Mouse (Mus musculus) heart, embryonic 13.5 days (tissue): ENCODE data around the gene Timmdc1. TPM values are rescaled to one million over a fixed set of nuclear protein-coding genes. Genes with fewer than 3 reads are reported as not detected.

Experiments used
- ATAC-seq: fragments of 200-750 bp; cut with Nextera tagmentation; 2 replicates; pipeline ENCODE4 v1.8.0; 2017; ENCODE audit warnings: moderate TSS enrichment; ENCODE audit not compliant: insufficient number of reproducible peaks, low FRiP score, low TSS enrichment; ENCODE audit errors: extremely low read depth
- H3K27ac ChIP-seq: fragments of 300-500 bp; sonication (generic); replicated peaks from 2 replicates; pipeline ENCODE4 v1.5.1; 2015; ENCODE audit warnings: moderate library complexity, mild to moderate bottlenecking, inconsistent platforms
- H3K27me3 ChIP-seq: fragments of 300-500 bp; sonication (generic); replicated peaks from 2 replicates; pipeline ENCODE4 v1.6.1; 2015; ENCODE audit warnings: mild to moderate bottlenecking, inconsistent platforms
- H3K36me3 ChIP-seq: fragments of 300-500 bp; sonication (generic); 2 replicates; pipeline ENCODE4 v1.6.1; 2015; ENCODE audit warnings: mild to moderate bottlenecking, inconsistent platforms
- H3K4me1 ChIP-seq: fragments of 300-500 bp; sonication (generic); 2 replicates; pipeline ENCODE4 v1.6.1; 2015; ENCODE audit warnings: inconsistent platforms
- H3K4me2 ChIP-seq: fragments of 300-500 bp; sonication (generic); 2 replicates; pipeline ENCODE4 v1.6.1; 2015; ENCODE audit warnings: inconsistent platforms, mild to moderate bottlenecking, moderate library complexity
- H3K4me3 ChIP-seq: fragments of 300-500 bp; sonication (generic); 2 replicates; pipeline ENCODE4 v1.5.1; 2015; ENCODE audit warnings: moderate library complexity, mild to moderate bottlenecking, inconsistent platforms
- H3K9ac ChIP-seq: fragments of 300-500 bp; sonication (generic); 2 replicates; pipeline ENCODE4 v1.6.1; 2015; ENCODE audit warnings: inconsistent platforms, mild to moderate bottlenecking, moderate library complexity
- H3K9me3 ChIP-seq: fragments of 300-500 bp; sonication (generic); 2 replicates; pipeline ENCODE4 v1.6.1; 2016; ENCODE audit warnings: inconsistent platforms
- WGBS: fragments of 180-500 bp; shearing (Covaris S2); methylation state at CpG from one replicate; pipeline ENCODE4 v1.1.7; 2015; ENCODE audit warnings: mixed read lengths; 5-methylcytosine and 5-hydroxymethylcytosine counted together
- polyA plus RNA-seq: library from polyadenylated mRNA; unstranded; fragments of >200 nt; fragmentation: Nextera tagmentation; extraction: Ambion mirVana; gene quantifications from 2 replicates; pipeline ENCODE4 v1.2.1, GENCODE M21; 2015

Gene Timmdc1
- polyA plus RNA-seq, 1 experiment from 2014 or later: 29.7 TPM

- Histone ChIP-seq H3K27ac (no peak overlapping the region), H3K9me3 (no peaks in the 10 kb centered on the region), H3K36me3 (peaks cover 74% of the 10 kb centered on the region), H3K4me1 (peaks cover 19% of the 10 kb centered on the region), H3K4me3 (no peak overlapping the region), H3K27me3 (no peaks in the 10 kb centered on the region), H3K4me2 (no peak overlapping the region), H3K9ac (no peak overlapping the region)
- no peak for ATAC-seq
- 92% methylated on average over 12 of the region's 12 CpGs for WGBS
Measured at GRCm38 (mm10) chr16:38448458-38448857, 74.0 kb downstream of the Timmdc1 start.

Other genes starting within 250 kb of the Timmdc1 start
- 0.13 TPM in 1 of 2 replicates, not detected in the other for gene Nr1i2, start 227.8 kb downstream of the Timmdc1 start, polyA plus RNA-seq
- gene Maats1, start 180.5 kb downstream of the Timmdc1 start, polyA plus RNA-seq: 0.16 TPM in 1 of 2 replicates, not detected in the other
- gene Cox17, start 175.7 kb downstream of the Timmdc1 start, polyA plus RNA-seq: 237 and 277 TPM in 2 replicates
- gene Gm21987, start 175.6 kb downstream of the Timmdc1 start, polyA plus RNA-seq: 5.1 and 5.7 TPM in 2 replicates
- gene Popdc2, start 160.5 kb downstream of the Timmdc1 start, polyA plus RNA-seq: 298 and 317 TPM in 2 replicates
- gene Pla1a, start 89.5 kb downstream of the Timmdc1 start, polyA plus RNA-seq: 0.37 and 0.69 TPM in 2 replicates
- 92.3 and 102 TPM in 2 replicates for gene Adprh, start 70.0 kb downstream of the Timmdc1 start, polyA plus RNA-seq
- gene Cd80, start 67.1 kb downstream of the Timmdc1 start, polyA plus RNA-seq: 0.53 and 0.55 TPM in 2 replicates
- gene Poglut1, start 27.6 kb upstream of the Timmdc1 start, polyA plus RNA-seq: 33.5 and 34.7 TPM in 2 replicates
- 62.0 and 62.8 TPM in 2 replicates for gene Tmem39a, start 36.0 kb upstream of the Timmdc1 start, polyA plus RNA-seq
- gene Arhgap31, start 190.6 kb upstream of the Timmdc1 start, polyA plus RNA-seq: 26.2 and 27.9 TPM in 2 replicates
- gene B4galt4, start 219.6 kb upstream of the Timmdc1 start, polyA plus RNA-seq: 26.9 and 27.3 TPM in 2 replicates